Mouse (Mus musculus): ENCODE measurements around the gene Nr4a1. TPM values are rescaled to one million over a fixed set of nuclear protein-coding genes. Genes with fewer than 3 reads are reported as not detected.

The Nr4a1 gene
- total RNA-seq, 2 experiments from 2014 or later, result 22.5 to 23.1 TPM

DNA sequence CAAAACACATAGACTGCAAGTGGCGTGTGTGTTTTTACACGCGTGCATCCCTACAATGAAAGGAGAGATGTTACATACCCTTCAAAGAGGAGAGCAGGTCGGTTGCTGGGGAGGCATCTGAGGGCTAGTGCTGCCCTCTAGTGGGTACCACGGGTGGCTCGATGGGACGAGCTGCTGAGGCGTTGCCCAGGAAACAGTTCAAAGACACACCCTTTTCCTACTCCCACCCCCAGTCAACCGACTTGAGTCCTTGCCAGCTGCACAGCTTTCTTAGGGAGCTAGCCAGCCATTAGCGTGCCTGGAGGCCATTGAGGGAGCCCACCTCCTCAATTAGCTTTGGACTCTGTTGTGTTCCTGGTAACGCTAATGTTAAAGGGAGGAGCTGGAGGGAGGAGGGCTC, 61.8 kb downstream of the Nr4a1 start:
- DNase-seq, result peak; percentile 86

- no peak for DNase-seq
These were observed 62.3 kb downstream of the Nr4a1 start for GRCm38 (mm10) chr15:101316279-101316912.

GRCm38 (mm10) chr15:101316913-101317813, 63.1 kb downstream of the Nr4a1 start:
- DNase-seq, result no peak

DNA sequence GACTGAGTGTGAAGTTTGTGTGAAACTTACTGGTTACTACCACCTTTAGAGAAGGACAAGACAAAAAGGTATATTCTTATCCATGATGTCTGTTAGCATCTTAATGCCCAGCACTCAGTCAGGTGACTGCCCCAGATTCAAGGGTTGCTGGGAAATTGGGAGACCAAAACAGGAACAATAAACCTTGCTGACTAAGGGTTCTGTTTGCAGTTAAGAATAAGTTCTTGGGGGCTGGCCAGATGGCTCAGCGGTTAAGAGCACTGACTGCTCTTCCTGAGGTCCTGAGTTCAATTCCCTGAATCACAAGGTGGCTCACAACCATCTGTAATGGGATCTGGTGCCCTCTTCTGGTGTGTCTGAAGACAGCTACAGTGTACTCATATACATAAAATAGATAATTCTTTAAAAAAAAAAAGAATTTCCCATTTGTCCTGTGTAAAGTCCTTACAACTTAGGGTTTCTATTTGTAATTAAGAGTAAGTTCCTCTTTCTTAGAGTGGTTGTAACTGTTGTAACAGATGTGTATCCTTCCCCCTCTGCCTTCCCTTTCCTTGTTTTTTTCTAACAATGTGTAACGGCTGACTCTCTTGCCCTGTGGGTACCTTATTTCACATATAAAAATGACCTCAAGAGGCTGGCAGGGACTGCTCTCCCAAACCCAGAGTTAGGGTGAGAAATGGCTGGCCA, 63.9 kb downstream of the Nr4a1 start:
- no peak for DNase-seq

- DNase-seq, result no peak
These were observed 65.1 kb downstream of the Nr4a1 start for GRCm38 (mm10) chr15:101318889-101319765.

DNA sequence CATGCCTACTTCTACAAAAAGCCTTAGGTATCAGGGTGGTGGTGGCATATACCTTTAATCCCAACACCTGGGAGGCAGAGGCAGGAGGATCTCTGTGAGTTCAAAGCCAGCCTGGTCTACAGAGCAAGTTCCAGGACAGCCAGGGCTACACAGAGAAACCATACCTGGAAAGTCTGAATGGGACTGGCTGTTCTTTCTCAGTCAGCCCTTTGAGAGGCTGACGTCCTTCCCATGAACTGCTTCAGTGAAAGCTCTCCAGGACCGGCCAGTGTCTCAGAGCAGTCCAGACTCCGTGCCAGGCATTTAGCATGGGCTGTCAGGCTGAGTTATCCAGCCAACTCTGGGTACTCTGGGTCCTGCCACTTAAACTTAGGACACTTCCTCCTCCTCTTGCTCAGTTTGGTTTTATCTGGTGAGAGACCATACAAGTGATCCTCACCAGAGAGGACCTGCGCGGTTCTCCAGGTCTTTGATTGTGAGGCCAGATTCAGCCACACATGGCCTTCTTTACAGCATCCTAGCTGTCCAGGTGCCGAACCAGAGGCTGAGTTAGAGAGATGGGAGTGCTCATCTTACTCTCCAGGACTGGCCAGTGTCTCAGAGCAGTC, 66.0 kb downstream of the Nr4a1 start:
- no peak for DNase-seq

GRCm38 (mm10) chr15:101320618-101321041, 66.6 kb downstream of the Nr4a1 start:
- DNase-seq, result no peak

- no peak for DNase-seq
These were observed 67.1 kb downstream of the Nr4a1 start for GRCm38 (mm10) chr15:101321126-101321525.

DNA sequence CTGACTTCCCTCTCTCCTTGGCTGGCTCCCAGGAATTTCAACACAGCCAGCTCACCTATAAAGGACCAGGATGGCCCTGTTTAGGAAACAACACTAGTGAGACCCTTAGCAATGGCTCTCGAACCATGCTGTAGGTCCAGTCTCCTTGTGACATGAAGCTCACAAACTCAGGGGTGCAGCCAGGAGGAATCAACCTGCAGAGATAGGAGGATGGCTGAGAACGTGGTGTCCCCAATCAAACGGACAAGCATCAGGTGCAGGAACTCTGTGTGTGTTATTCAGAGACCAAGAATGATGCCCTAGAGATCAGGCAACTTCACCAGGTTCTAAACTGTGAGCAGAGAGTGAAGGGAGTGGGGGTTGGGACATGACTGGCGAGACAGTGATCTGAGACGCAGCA, 68.0 kb downstream of the Nr4a1 start:
- no peak for DNase-seq

GRCm38 (mm10) chr15:101322640-101323039, 68.6 kb downstream of the Nr4a1 start:
- no peak for DNase-seq

- no peak for DNase-seq
These were observed 69.4 kb downstream of the Nr4a1 start for GRCm38 (mm10) chr15:101323511-101323910.

Other genes starting within 250 kb of the Nr4a1 start
- not detected for gene Gm47841, start 206.9 kb upstream of the Nr4a1 start, total RNA-seq (2021)
- 1 to 10 TPM; 1.9 to 3.4 TPM for gene Fignl2, start 175.7 kb upstream of the Nr4a1 start, total RNA-seq (2021)
- not detected for gene Ankrd33, start 138.5 kb upstream of the Nr4a1 start, total RNA-seq (2021)
- gene Acvrl1, start 125.7 kb upstream of the Nr4a1 start, total RNA-seq (2021), result 10 to 100 TPM; 15.1 to 18.2 TPM
- gene Acvr1b, start 80.2 kb upstream of the Nr4a1 start, total RNA-seq (2021), result 10 to 100 TPM; 21.7 to 22.4 TPM
- gene Grasp, start 30.1 kb upstream of the Nr4a1 start, total RNA-seq (2021), result 10 to 100 TPM in 1 of 2 experiments, 1 to 10 TPM in 1; 9.0 to 11.5 TPM
- 10 to 100 TPM; 24.4 to 27.2 TPM for gene Atg101, start 30.0 kb downstream of the Nr4a1 start, total RNA-seq (2021)
- under 1 TPM; 0.54 to 0.77 TPM for gene 6030408B16Rik, start 38.9 kb downstream of the Nr4a1 start, total RNA-seq (2021)
- 1 to 10 TPM in 1 of 2 experiments, under 1 TPM in 1; 0.66 to 1.4 TPM for gene Krt80, start 115.9 kb downstream of the Nr4a1 start, total RNA-seq (2021)
- gene Krt7, start 156.8 kb downstream of the Nr4a1 start, total RNA-seq (2021), result under 1 TPM in 1 of 2 experiments, not detected in 1; 0.45 TPM
- gene Krt87, start 184.5 kb downstream of the Nr4a1 start, total RNA-seq (2021), result under 1 TPM; 0.11 to 0.12 TPM
- not detected for gene Krt88, start 193.5 kb downstream of the Nr4a1 start, total RNA-seq (2021)
- not detected for gene Krt81, start 209.5 kb downstream of the Nr4a1 start, total RNA-seq (2021)
- gene Krt86, start 219.2 kb downstream of the Nr4a1 start, total RNA-seq (2021), result not detected
- under 1 TPM in 1 of 2 experiments, not detected in 1; 0.40 TPM for gene Krt83, start 237.2 kb downstream of the Nr4a1 start, total RNA-seq (2021)